Mouse (Mus musculus) heart, embryonic 10.5 days (tissue): Measurements from ENCODE around the gene Topaz1. TPM values are rescaled to one million over a fixed set of nuclear protein-coding genes. Genes with fewer than 3 reads are reported as not detected.

Source experiments
- polyA plus RNA-seq: library from polyadenylated mRNA; unstranded; fragments of >200 nt; fragmentation: Nextera tagmentation; extraction: Ambion mirVana; gene quantifications from 2 replicates; pipeline ENCODE4 v1.2.1, GENCODE M21; 2016

Topaz1 gene
- polyA plus RNA-seq, 1 experiment from 2014 or later: 0.18 TPM

Other genes starting within 250 kb of the Topaz1 start
- gene Tcaim, start 58.2 kb downstream of the Topaz1 start, polyA plus RNA-seq: 3.2 and 4.5 TPM in 2 replicates
- not detected in 2 replicates for gene Gm35549, start 96.7 kb downstream of the Topaz1 start, polyA plus RNA-seq
- gene Zfp445, start 118.7 kb downstream of the Topaz1 start, polyA plus RNA-seq: 47.4 and 50.7 TPM in 2 replicates
- 2.4 and 3.0 TPM in 2 replicates for gene Zkscan7, start 138.3 kb downstream of the Topaz1 start, polyA plus RNA-seq
- gene Zfp105, start 175.7 kb downstream of the Topaz1 start, polyA plus RNA-seq: 14.5 and 20.4 TPM in 2 replicates
- gene 1110059G10Rik, start 203.7 kb downstream of the Topaz1 start, polyA plus RNA-seq: 15.5 and 16.6 TPM in 2 replicates
- gene Kif15, start 203.7 kb downstream of the Topaz1 start, polyA plus RNA-seq: 37.3 and 46.9 TPM in 2 replicates